Mouse (Mus musculus) liver, embryonic 16.5 days (tissue): ENCODE results near the gene Shoc2. TPM values are rescaled to one million over a fixed set of nuclear protein-coding genes. Genes with fewer than 3 reads are reported as not detected.

Experiments
- ATAC-seq: fragments of 200-750 bp; cut with Nextera tagmentation; 2 replicates; pipeline ENCODE4 v1.8.0; 2017; ENCODE audit warnings: low read depth, mild to moderate bottlenecking, moderate number of reproducible peaks, moderate library complexity
- H3K27ac ChIP-seq: fragments of 300-500 bp; sonication (generic); 2 replicates; pipeline ENCODE4 v1.5.1; 2014; ENCODE audit warnings: mild to moderate bottlenecking, low read length
- H3K27me3 ChIP-seq: fragments of 300-500 bp; sonication (generic); 2 replicates; pipeline ENCODE4 v1.6.1; 2014; ENCODE audit warnings: low read depth, low read length, mixed read lengths; ENCODE audit not compliant: control insufficient read depth, insufficient read depth
- H3K36me3 ChIP-seq: fragments of 300-500 bp; sonication (generic); 2 replicates; pipeline ENCODE4 v1.6.1; 2014; ENCODE audit warnings: mild to moderate bottlenecking; ENCODE audit not compliant: control insufficient read depth, insufficient read depth
- H3K4me1 ChIP-seq: fragments of 300-500 bp; sonication (generic); 2 replicates; pipeline ENCODE4 v1.6.1; 2014; ENCODE audit warnings: low read depth, low read length, mixed read lengths; ENCODE audit not compliant: control insufficient read depth
- H3K4me2 ChIP-seq: fragments of 300-500 bp; sonication (generic); 2 replicates; pipeline ENCODE4 v1.6.1; 2014; ENCODE audit warnings: low read depth, low read length, mixed read lengths
- H3K4me3 ChIP-seq: fragments of 300-500 bp; sonication (generic); 2 replicates; pipeline ENCODE4 v1.5.1; 2014; ENCODE audit warnings: low read depth, mild to moderate bottlenecking, low read length
- H3K9ac ChIP-seq: fragments of 300-500 bp; sonication (generic); 2 replicates; pipeline ENCODE4 v1.6.1; 2014; ENCODE audit warnings: low read depth, low read length
- H3K9me3 ChIP-seq: fragments of 300-500 bp; sonication (generic); replicated peaks from 2 replicates; pipeline ENCODE4 v1.6.1; 2016; ENCODE audit warnings: low read length; ENCODE audit not compliant: control insufficient read depth
- WGBS: fragments of 180-500 bp; shearing (Covaris S2); extraction: QIAGEN DNeasy Blood & Tissue Kit; methylation state at CpG from one replicate; pipeline ENCODE4 v1.1.7; 2014; ENCODE audit not compliant: insufficient replicate concordance; 5-methylcytosine and 5-hydroxymethylcytosine counted together
- polyA plus RNA-seq: library from polyadenylated mRNA; unstranded; fragments of >200 nt; fragmentation: Nextera tagmentation; extraction: Ambion mirVana; gene quantifications from 2 replicates; pipeline ENCODE4 v1.2.1, GENCODE M21; 2015

The Shoc2 gene
- 16.6 TPM in 2 replicates for polyA plus RNA-seq

DNA sequence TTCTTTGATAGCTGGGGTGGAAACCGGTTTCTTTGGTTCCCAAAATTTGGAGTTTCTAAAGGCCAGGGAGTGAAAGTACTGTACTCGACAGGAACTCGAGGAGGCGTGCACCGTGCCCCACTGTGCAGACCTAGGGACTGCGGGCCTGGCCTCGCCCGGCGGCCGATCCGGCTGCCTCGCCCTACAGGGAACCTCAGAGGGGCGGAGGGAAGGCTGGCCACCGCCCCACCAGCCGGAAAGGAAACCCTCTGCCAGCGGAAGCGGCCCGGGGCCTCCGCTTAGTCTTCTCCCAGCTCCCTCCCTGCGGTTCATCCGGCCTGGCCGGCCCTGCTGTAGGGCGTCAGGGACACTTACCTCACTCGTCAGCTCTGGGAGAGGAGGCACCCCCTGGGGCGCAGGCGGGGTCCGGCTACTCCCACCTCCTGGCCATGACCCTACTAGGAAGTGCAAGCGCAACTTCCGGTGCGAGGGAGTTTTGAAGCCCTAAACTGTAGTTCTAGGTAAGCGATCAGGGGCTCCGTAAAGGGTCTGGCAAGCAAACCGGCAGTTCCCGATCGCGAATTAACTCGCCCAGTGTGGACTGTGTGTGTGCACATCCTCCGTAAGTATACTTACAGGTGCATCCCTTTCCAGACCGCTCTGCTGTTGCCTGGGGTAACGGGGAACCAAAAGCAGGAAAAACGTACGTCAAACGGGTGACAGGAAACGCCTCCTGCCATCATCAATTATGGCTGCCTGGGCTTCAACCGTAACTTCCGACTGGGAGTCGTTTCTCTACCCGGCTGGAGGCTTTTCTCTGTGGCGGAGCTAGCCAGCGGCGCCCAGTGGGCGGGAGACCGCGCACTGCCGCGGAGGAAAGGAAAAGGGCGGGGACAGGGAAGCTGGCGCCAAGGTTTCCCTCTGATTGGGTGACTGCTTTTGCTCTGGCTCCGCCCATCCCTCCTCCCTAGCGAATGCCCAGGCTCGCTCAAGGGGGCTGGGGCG is at the start of gene Shoc2, which contains the start of gene Bbip1:
Gene Shoc2 (plus strand): TSS at position 505 of the 984 bp plus-strand sequence.
Gene Bbip1 (minus strand): TSS at position 826 of the 984 bp plus-strand sequence.
- peak; percentile 88 for ATAC-seq
- peak within 1 kb of the TSS; percentile 76 for H3K4me3 ChIP-seq
- H3K9ac ChIP-seq, result peak within 1 kb of the TSS; percentile 89
- no peaks in the 10 kb centered on the region for H3K9me3 ChIP-seq
- peak within 1 kb of the TSS; percentile 77 for H3K4me2 ChIP-seq
- H3K36me3 ChIP-seq, result no peaks in the 10 kb centered on the region
- H3K27me3 ChIP-seq, result no peaks in the 10 kb centered on the region
- peak within 1 kb of the TSS; percentile 98 for H3K27ac ChIP-seq
- peaks cover 31% of the 10 kb centered on the region for H3K4me1 ChIP-seq
- under 1% methylated on average over 62 of the region's 62 CpGs for WGBS

DNA sequence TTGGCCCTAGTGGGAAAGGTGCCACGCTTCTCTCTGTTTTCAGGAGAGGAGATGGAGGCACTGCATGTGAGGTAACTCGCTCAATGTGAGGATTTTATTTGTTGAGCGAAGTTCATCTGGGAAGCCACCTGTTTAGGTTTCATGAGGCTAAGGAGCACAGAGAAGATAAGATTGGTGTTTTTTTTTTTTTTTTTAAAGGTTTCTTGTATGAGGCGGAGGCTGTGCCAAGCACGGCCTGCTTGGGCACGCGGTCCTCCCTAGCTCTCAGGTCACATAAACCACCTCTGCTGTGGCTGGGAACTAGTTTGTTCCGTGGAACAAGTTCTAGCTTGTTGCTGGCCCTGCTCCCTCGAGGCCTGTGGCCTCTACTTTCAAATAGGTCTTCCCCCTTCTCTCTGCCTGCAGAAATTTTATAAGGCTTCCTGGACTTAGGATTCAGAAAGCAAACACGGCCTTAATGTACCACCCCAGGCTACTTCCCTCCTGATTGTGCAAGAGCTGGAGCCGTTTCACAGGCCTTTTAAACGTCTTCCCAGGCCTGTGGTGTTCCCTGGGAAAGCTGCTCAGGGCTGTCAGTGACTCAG is 49.5 kb upstream of the Shoc2 start:
- Histone ChIP-seq H3K4me1 (peaks cover 54% of the 10 kb centered on the region), H3K4me2 (no peak overlapping the region), H3K9ac (peak overlapping the region; percentile 28; the same call in 1 of the 2 replicates), H3K27ac (peak overlapping the region; percentile 82), H3K9me3 (no peaks in the 10 kb centered on the region), H3K27me3 (no peaks in the 10 kb centered on the region), H3K36me3 (no peaks in the 10 kb centered on the region), H3K4me3 (no peak overlapping the region)
- 25% methylated on average over 12 of the region's 12 CpGs for WGBS
- ATAC-seq, result peak; percentile 53

- Histone ChIP-seq H3K27me3 (no peaks in the 10 kb centered on the region), H3K27ac (no peak overlapping the region), H3K4me3 (no peak overlapping the region), H3K9ac (no peak overlapping the region), H3K9me3 (no peaks in the 10 kb centered on the region), H3K36me3 (no peaks in the 10 kb centered on the region), H3K4me2 (no peak overlapping the region), H3K4me1 (peaks cover 38% of the 10 kb centered on the region)
- WGBS, result 85% methylated on average over 5 of the region's 5 CpGs
- no peak for ATAC-seq
Observed at GRCm38 (mm10) chr19:53898046-53898445, 46.1 kb upstream of the Shoc2 start.

DNA sequence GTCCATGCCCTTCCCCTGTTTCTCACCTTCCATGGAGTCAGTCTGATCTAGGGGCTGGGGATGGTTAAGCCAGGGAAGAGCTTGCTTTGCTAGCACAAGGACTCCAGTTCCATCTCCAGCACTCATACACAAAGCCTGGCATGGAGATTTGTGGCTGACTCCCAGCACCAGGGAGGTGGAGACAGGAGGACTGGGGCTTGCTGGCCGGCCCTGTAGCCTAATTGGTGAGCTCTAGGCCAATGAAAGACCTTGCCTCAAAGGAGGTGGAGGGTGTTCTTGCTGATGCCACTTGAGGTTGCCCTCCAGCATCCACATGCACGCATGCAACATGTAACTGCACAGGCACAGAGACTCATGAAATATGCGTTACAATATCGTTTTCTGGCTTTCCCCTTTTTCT is 45.6 kb upstream of the Shoc2 start:
- no peak overlapping the region for H3K27ac ChIP-seq
- H3K4me2 ChIP-seq, result no peak overlapping the region
- no peak overlapping the region for H3K9ac ChIP-seq
- no peak for ATAC-seq
- no peaks in the 10 kb centered on the region for H3K9me3 ChIP-seq
- 67% methylated on average over 4 of the region's 4 CpGs for WGBS
- H3K36me3 ChIP-seq, result no peaks in the 10 kb centered on the region
- no peak overlapping the region for H3K4me3 ChIP-seq
- peaks cover 34% of the 10 kb centered on the region for H3K4me1 ChIP-seq
- H3K27me3 ChIP-seq, result no peaks in the 10 kb centered on the region

GRCm38 (mm10) chr19:53898970-53899900 is 44.9 kb upstream of the Shoc2 start:
- Histone ChIP-seq H3K27ac (no peak overlapping the region), H3K4me2 (no peak overlapping the region), H3K9ac (no peak overlapping the region), H3K4me1 (peaks cover 26% of the 10 kb centered on the region), H3K27me3 (no peaks in the 10 kb centered on the region), H3K36me3 (no peaks in the 10 kb centered on the region), H3K9me3 (no peaks in the 10 kb centered on the region), H3K4me3 (no peak overlapping the region)
- WGBS, result 77% methylated on average over 25 of the region's 25 CpGs
- ATAC-seq, result no peak

DNA sequence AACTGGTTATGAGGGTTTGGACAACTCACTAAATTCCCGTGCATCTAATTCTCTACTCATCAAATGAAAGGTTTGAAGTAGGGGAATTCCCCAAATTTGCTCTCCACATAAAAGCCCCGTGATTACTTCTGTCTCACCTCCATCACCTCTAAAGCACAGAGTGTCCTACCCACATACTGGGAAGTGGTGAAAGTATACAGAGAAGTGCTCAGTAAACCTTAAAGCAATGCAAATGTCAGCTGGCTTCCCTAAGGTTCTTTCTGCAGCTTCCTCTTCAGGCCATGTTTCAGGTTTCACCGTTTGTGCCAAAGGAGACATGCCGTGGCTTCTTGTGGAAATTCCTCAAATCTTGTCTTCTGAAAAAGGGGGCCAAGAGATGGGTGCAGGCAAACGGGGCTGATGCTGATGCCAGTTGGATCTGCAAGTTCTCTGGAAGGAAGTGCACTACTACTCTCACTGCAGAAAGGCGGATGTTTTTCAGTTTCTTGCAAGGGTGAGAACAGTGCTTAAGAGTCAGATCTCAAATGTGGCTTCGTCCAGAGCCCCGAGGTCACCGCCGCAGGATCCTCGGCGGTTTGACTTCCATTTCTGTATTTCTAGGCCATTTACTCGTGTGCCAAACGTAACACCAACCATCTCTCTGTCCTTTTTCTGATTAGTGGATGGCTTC is 44.0 kb upstream of the Shoc2 start:
- Histone ChIP-seq H3K27ac (no peak overlapping the region), H3K9ac (no peak overlapping the region), H3K4me3 (no peak overlapping the region), H3K4me1 (peaks cover 18% of the 10 kb centered on the region), H3K27me3 (no peaks in the 10 kb centered on the region), H3K36me3 (no peaks in the 10 kb centered on the region), H3K9me3 (no peaks in the 10 kb centered on the region), H3K4me2 (no peak overlapping the region)
- no peak for ATAC-seq
- WGBS, result 70% methylated on average over 14 of the region's 14 CpGs

DNA sequence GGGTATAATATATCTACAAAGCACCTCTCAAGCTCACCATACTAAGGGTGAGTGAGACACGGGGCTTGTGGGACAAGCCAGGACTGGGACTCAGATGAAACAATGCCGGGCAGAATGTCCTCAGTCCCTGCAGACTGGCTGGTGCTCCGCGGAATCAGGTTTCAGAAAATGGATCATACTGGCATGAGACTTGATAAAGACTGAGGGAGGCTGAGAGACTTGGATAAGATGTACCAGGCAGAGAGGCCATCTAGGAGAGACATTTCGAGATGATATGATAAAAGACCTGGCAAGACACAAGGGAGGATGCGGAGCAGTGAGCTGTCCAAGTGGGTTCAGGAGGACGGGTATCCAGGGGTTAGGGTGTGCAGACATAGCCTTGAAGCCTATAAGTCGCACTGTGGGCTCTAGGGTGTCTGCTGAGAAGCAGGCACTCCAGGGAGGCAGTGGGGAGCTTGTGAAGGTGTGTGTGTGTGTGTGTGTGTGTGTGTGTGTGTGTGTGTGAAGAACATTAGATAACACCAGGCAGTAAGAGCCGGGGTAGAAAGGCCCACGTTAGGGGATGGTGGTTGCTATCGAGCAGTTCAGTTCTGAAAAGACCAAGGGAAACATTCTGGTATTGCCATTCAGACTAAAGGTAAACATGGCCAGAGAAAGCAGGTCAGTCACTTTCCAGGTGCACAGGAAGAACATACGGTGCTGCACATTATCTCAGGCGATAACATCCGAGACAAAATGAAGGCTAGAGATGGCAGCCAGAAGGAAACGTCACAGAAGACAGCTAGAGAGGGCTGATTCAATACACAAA is 42.0 kb upstream of the Shoc2 start:
- peak overlapping the region; percentile 85 for H3K9ac ChIP-seq
- H3K4me2 ChIP-seq, result peak overlapping the region; percentile 80
- H3K4me3 ChIP-seq, result peak overlapping the region; percentile 92
- peak; percentile 27 for ATAC-seq
- WGBS, result 17% methylated on average over 15 of the region's 15 CpGs
- H3K27me3 ChIP-seq, result no peaks in the 10 kb centered on the region
- no peaks in the 10 kb centered on the region for H3K36me3 ChIP-seq
- H3K9me3 ChIP-seq, result no peaks in the 10 kb centered on the region
- peaks cover 21% of the 10 kb centered on the region for H3K4me1 ChIP-seq
- peak overlapping the region; percentile 91 for H3K27ac ChIP-seq
